Mouse (Mus musculus) midbrain, postnatal 0 days (tissue): ENCODE measurements at regions not wholly inside any gene's neighbourhood (a gene's known extent, or its start where the extent isn't known, plus 50 kb on each side); places are given as distances from the start of the nearest gene placed in this dataset.
A peak's percentile ranks its signal among the peaks of the same experiment; 100 is the strongest.

Source experiments
- ATAC-seq: fragments of 200-750 bp; cut with Nextera tagmentation; 2 replicates; pipeline ENCODE4 v1.8.0; 2017; ENCODE audit warnings: moderate number of reproducible peaks, mild to moderate bottlenecking, moderate TSS enrichment, moderate library complexity; ENCODE audit not compliant: low FRiP score
- DNase-seq: peaks from one replicate; pipeline ENCODE4 v3.0.0-alpha.2; 2015; ENCODE audit warnings: low spot score
- H3K27ac ChIP-seq: fragments of 300-500 bp; sonication (generic); 2 replicates; pipeline ENCODE4 v1.5.1; 2014; ENCODE audit warnings: low read depth, mild to moderate bottlenecking, low read length, mixed read lengths
- H3K27me3 ChIP-seq: fragments of 300-500 bp; sonication (generic); 2 replicates; pipeline ENCODE4 v1.6.1; 2014; ENCODE audit warnings: low read length, control low read depth, mixed read lengths; ENCODE audit not compliant: insufficient read depth
- H3K36me3 ChIP-seq: fragments of 300-500 bp; sonication (generic); 2 replicates; pipeline ENCODE4 v1.6.1; 2014; ENCODE audit warnings: low read length, control low read depth, mixed read lengths; ENCODE audit not compliant: insufficient read depth
- H3K4me1 ChIP-seq: fragments of 300-500 bp; sonication (generic); 2 replicates; pipeline ENCODE4 v1.6.1; 2014; ENCODE audit warnings: mild to moderate bottlenecking, control low read depth, antibody characterized with exemption, low read length, mixed read lengths; ENCODE audit not compliant: insufficient read depth
- H3K4me2 ChIP-seq: fragments of 300-500 bp; sonication (generic); 2 replicates; pipeline ENCODE4 v1.6.1; 2014; ENCODE audit warnings: low read depth, mild to moderate bottlenecking, low read length, mixed read lengths; ENCODE audit not compliant: poor library complexity, severe bottlenecking
- H3K4me3 ChIP-seq: fragments of 300-500 bp; sonication (generic); 2 replicates; pipeline ENCODE4 v1.5.1; 2014; ENCODE audit warnings: low read depth, mild to moderate bottlenecking, low read length, moderate library complexity
- H3K9ac ChIP-seq: fragments of 300-500 bp; sonication (generic); replicated peaks from 2 replicates; pipeline ENCODE4 v1.6.1; 2014; ENCODE audit warnings: mild to moderate bottlenecking, low read length, moderate library complexity, mixed read lengths; ENCODE audit not compliant: poor library complexity, severe bottlenecking
- H3K9me3 ChIP-seq: fragments of 300-500 bp; sonication (generic); 2 replicates; pipeline ENCODE4 v1.6.1; 2016; ENCODE audit warnings: low read length, control low read depth
- CTCF ChIP-seq: IDR thresholded peaks from 2 replicates; pipeline ENCODE4 v1.5.1; 2016; ENCODE audit warnings: antibody characterized with exemption, mild to moderate bottlenecking
- WGBS: fragments of 180-500 bp; shearing (Covaris S2); extraction: QIAGEN DNeasy Blood & Tissue Kit; methylation state at CpG from one replicate; pipeline ENCODE4 v1.1.7; 2014; 5-methylcytosine and 5-hydroxymethylcytosine counted together

- Histone ChIP-seq H3K4me3 (no peak overlapping the region), H3K4me1 (no peaks in the 10 kb centered on the region), H3K27ac (no peak overlapping the region), H3K9ac (no peak overlapping the region), H3K9me3 (no peaks in the 10 kb centered on the region), H3K27me3 (no peaks in the 10 kb centered on the region), H3K4me2 (no peak overlapping the region), H3K36me3 (no peaks in the 10 kb centered on the region)
- ATAC-seq: no peak
- no peak for TF ChIP-seq CTCF
- DNase-seq: no peak
- WGBS: 78% methylated on average over 2 of the region's 2 CpGs
Observed at GRCm38 (mm10) chr2:17165016-17165415, 566.2 kb downstream of the Nebl start.

- WGBS: 74% methylated on average over 1 of the region's 1 CpGs
- H3K4me1 ChIP-seq: no peaks in the 10 kb centered on the region
- no peaks in the 10 kb centered on the region for H3K9me3 ChIP-seq
- no peak overlapping the region for H3K27ac ChIP-seq
- H3K4me2 ChIP-seq: no peak overlapping the region
- no peak for TF ChIP-seq CTCF
- ATAC-seq (no peak), DNase-seq (peak; percentile 44)
- H3K36me3 ChIP-seq: no peaks in the 10 kb centered on the region
- no peaks in the 10 kb centered on the region for H3K27me3 ChIP-seq
- H3K9ac ChIP-seq: no peak overlapping the region
- H3K4me3 ChIP-seq: no peak overlapping the region
Observed at GRCm38 (mm10) chr2:17158463-17158862, 572.8 kb downstream of the Nebl start.

GRCm38 (mm10) chr2:17157336-17157735 is 573.9 kb downstream of the Nebl start:
- Histone ChIP-seq H3K9me3 (no peaks in the 10 kb centered on the region), H3K4me2 (no peak overlapping the region), H3K4me1 (no peaks in the 10 kb centered on the region), H3K9ac (no peak overlapping the region), H3K27ac (no peak overlapping the region), H3K36me3 (no peaks in the 10 kb centered on the region), H3K27me3 (no peaks in the 10 kb centered on the region), H3K4me3 (no peak overlapping the region)
- no peak for TF ChIP-seq CTCF
- DNase-seq (no peak), ATAC-seq (no peak)
- 58% methylated on average over 1 of the region's 1 CpGs for WGBS

- Histone ChIP-seq H3K27me3 (no peaks in the 10 kb centered on the region), H3K27ac (no peak overlapping the region), H3K4me3 (no peak overlapping the region), H3K4me1 (no peaks in the 10 kb centered on the region), H3K9ac (no peak overlapping the region), H3K9me3 (no peaks in the 10 kb centered on the region), H3K4me2 (no peak overlapping the region), H3K36me3 (no peaks in the 10 kb centered on the region)
- DNase-seq (no peak), ATAC-seq (no peak)
- WGBS: 85% methylated on average over 2 of the region's 2 CpGs
- TF ChIP-seq CTCF: no peak
Observed at GRCm38 (mm10) chr2:17155596-17155995, 575.7 kb downstream of the Nebl start.

GRCm38 (mm10) chr2:17123626-17124025 is 607.6 kb downstream of the Nebl start:
- H3K9me3 ChIP-seq: no peaks in the 10 kb centered on the region
- no peaks in the 10 kb centered on the region for H3K4me1 ChIP-seq
- 87% methylated on average over 4 of the region's 4 CpGs for WGBS
- no peak overlapping the region for H3K9ac ChIP-seq
- H3K27ac ChIP-seq: no peak overlapping the region
- no peak overlapping the region for H3K4me3 ChIP-seq
- no peaks in the 10 kb centered on the region for H3K27me3 ChIP-seq
- no peak overlapping the region for H3K4me2 ChIP-seq
- no peak for TF ChIP-seq CTCF
- ATAC-seq (no peak), DNase-seq (no peak)
- no peaks in the 10 kb centered on the region for H3K36me3 ChIP-seq

GRCm38 (mm10) chr2:17117292-17117691 is 614.0 kb downstream of the Nebl start:
- no peaks in the 10 kb centered on the region for H3K9me3 ChIP-seq
- H3K4me3 ChIP-seq: no peak overlapping the region
- no peak overlapping the region for H3K9ac ChIP-seq
- no peak overlapping the region for H3K27ac ChIP-seq
- H3K4me2 ChIP-seq: no peak overlapping the region
- H3K4me1 ChIP-seq: no peaks in the 10 kb centered on the region
- 79% methylated on average over 2 of the region's 2 CpGs for WGBS
- no peaks in the 10 kb centered on the region for H3K36me3 ChIP-seq
- no peak for TF ChIP-seq CTCF
- ATAC-seq (no peak), DNase-seq (no peak)
- no peaks in the 10 kb centered on the region for H3K27me3 ChIP-seq
